Mouse (Mus musculus) Muller cell, postnatal 12 days (primary cell): ENCODE measurements at regions not wholly inside any gene's neighbourhood (a gene's known extent, or its start where the extent isn't known, plus 50 kb on each side); places are given as distances from the start of the nearest gene placed in this dataset.
A peak's percentile ranks its signal among the peaks of the same experiment; 100 is the strongest.

ENCODE experiments used
- DNase-seq: peaks from one replicate; pipeline ENCODE4 v3.0.0-alpha.2; 2015; ENCODE audit errors: inconsistent ontology term

DNA sequence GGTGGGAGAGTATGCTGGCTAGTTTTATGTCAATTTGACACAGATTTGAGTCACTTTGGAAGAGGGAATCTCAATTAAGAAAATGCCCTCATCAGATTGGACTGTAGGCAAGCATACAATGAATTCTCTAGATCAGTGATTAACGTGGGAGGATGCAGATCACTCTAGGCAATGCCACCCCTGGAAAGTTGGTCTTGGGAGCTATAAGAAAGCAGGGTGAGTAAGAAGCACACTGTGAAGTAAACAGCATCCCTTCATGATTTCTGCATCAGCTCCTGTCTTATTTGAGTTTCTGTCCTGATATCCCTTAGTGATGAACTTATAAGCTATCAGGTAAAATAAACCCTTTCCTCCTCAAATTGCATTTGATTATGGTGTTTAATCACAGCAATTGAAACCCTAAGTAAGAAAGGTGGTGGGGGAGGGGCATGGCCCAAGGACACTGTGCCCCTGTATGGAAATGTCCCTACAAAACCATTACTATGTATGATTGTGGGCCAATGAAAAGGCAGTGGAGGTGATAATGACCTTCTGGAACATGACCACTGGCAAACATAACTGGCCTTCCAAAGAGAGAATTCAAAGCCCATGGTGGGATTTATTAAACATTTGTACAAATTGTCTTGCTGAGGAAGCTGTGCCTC, 640.3 kb upstream of the Vstm2b start:
- peak; percentile 65 for DNase-seq

DNA sequence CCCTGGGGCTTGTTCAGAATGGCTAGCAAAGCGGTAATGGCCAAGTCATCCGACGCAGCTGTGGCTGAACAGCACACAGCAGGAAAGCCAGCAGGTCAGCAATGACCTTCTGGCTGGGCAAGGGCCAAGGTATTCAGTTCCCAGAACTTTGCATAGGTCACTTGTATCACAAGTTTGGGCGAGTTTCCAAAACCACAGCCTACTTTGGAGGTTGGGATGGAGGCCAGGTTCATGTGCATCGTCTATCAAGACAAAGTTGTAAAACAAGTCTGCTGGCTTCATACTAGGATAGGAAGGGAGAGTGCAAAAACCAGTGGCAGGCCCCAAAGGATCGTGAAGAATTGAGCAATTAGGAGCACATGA, 639.8 kb upstream of the Vstm2b start:
- DNase-seq = peak; percentile 98

DNA sequence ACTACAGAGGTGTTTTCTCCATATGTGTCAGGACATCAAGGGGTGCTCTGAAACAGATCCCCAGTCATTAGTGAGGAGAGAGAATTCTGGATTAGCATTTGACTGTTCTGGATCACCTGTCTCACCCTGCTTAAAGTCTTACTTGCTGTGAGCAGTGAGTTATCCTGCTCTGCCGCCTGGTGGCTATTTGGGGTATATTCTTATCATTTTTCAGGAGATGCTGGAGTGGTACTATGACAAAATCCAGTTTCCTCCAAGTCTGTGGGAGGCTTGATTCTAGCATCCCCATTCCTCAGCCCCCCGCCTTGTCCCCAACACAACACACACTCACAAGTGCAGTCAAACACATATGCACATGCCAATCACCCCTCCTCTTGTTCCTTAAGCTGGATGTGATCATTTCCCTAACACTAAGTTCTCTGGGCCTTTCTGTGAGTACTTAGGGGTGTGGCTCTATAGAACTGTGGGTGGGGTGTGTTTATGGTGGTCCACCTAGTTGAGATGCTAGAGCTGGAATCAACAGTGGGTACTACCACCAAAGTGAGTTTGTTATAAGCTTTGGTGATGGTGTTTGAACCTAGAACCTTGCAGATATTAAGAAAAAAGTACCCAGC, 624.6 kb upstream of the Vstm2b start:
- DNase-seq = no peak

DNA sequence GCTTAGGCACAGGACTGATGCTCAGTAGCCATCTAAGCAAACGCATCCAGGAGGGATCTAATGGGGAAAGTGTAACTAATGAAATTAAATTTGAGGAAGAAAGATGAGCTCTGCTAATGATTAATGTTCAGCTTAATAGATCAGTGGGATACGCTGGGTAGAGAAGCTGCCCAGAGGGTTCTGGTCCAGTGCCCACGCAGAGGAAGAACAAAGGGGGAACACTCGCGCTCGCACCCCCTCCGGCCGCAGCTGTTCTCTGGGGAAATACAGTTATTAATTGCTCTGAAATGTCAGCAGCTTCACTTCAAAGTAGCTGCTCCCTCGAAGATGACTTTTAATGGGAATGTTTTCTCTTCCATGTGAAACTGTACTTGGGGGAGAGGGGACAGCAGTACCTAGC, 623.0 kb upstream of the Vstm2b start:
- no peak for DNase-seq

DNA sequence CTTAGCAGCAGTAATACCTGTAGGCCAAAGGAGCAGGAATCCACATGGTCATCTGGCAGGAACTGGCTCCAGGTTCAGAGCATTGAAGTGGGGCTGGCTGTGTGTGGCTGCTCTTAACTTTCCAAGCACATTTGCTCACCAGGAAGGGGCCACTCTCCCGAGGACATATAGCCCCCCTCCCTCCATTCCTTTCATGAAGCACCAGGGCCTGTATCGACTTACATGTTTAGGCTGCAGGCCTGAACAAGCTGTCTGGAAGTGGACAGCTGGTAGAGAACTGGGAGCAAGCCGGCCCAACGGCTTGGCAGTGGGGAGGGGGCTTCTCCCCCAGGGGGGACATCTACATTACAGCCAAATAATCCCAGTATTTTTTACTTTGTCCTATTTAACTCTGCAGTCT, 622.5 kb upstream of the Vstm2b start:
- no peak for DNase-seq

DNA sequence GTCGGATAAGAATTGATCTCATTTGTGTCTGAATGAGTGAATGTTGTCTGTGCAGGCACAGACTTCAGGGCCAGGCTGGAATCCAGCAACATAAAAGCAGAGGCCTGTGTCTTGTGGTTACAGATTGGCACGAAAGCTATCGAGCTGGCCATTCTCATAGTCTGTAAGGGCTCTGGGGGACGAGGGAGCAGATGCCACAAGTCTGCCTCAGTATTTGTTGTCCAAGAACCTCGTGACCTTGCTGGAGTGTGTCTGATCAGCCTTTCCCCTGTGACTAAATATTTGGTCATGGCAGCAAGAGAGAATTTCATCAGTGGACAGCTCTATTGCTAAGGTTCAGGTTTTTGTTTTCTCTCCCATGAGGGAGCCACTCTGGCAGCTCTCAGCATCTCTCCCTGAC, 622.0 kb upstream of the Vstm2b start:
- peak; percentile 95 for DNase-seq

DNA sequence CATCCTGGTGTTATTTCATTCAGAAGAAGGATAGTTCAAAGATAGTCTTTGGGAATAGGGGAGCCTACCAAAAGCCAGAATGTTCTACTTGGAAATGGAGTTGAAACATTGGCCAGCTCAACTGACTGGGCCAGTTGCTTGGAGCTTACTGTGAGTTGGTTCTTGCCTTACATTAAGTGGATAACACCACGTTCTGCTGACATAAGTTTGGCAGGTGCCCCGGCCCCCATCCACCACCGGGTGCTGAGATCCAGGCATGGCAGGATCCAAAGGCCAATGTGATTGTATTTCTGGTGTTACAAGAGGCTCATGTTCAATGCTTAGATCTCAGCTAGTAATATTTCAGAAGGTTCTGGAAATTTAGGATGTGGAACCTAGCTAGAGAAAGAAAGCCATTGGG, 608.0 kb upstream of the Vstm2b start:
- no peak for DNase-seq

DNA sequence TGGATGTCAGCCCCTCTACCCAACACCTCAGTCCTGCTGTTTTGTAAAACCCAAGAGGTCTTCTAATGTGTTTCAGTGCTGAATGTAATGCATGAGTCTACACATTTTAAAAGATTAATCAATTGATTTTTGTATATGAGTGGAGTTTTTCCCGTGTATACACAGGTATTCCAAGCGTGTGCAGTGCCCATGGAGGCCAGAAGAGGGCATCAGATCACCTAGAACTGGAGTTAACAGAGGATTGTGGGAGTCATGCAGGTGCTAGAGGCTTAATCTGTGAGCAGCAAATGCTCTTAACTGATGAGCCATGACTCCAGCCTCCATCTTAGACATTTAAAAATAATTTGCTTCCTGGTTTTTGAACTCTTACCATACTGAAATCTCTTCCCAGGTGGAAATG, 587.6 kb upstream of the Vstm2b start:
- DNase-seq = no peak

DNA sequence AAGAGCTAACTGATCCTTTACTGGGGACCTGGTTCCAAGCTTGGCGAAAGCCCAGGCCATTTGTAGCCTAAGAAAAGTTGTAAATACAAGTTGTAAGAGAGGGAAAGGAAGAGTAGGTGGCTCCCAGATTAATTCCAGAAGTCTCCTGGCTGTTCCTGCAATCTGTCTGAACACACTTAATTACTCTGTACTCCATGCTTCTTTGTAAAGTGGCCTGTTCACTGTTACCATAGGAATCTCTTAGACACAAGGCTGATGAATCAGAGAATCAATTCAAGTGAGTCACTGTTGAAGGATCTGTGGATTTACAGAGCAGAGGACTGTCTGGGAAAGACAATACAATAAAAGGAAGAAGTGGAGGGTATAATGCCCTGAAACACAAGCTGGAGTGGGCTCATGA, 577.0 kb upstream of the Vstm2b start:
- peak; percentile 91 for DNase-seq

DNA sequence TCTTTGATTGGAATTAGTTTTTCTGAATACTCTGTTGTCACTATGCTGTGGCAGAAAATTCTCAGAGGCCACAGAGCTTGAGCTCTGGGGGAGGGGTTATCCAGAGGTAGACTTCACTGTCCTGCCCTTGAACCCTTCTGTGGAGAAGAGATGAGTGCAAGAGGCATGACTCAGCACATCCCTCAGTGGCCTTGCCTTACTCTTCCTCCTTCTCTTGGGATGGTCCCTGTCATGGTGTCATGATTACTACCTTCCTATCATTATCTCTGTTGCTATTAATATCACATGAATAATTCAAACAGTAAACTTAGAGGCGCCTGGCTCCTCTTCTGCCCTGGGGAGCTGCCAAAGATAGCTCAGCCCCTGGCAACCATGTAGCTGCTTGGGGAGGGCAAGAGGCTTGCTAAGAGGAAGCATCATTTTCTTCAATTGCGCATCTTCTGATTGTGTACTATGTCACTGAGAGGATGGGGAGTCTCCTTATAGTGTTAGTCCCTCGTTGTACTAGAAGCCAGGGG, 572.9 kb upstream of the Vstm2b start:
- DNase-seq = no peak

DNA sequence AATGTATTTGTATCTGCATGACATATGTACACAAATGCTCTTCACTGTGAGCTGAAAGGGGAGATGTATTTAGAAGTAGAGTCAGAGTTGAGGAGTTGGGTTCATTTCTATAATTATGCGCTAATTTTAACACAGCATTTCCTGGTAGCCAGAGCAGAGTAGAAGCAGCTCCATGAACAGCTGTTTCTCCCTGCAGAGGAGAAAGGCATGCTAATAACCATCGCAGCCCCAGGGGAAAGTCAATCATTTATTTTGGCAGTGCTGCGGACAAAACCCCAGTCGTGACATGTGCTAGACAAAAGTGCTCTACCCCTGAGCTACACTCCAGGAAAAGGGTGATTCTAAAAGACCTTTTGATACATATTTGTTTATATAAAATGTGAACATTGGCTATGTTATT, 565.7 kb upstream of the Vstm2b start:
- no peak for DNase-seq

DNA sequence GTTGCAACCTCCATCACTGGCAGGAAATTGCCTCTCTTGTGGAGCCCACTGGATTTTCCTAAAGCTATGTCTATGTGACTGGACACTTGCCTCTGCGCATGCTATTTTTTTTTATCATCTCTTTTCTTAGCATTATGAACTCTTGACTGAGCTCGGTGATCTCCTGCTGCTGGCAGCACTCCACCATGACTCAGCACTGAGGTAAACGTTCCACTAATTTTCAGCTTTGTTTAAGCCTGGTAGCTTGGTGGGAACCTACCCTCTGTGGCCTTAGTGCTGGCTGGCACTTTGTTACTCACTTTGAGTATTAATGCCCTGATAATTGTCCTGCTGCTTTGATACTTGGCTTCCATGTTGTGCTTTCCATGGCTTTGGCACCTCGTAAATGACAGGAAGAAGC, 545.8 kb upstream of the Vstm2b start:
- DNase-seq = peak; percentile 80

DNA sequence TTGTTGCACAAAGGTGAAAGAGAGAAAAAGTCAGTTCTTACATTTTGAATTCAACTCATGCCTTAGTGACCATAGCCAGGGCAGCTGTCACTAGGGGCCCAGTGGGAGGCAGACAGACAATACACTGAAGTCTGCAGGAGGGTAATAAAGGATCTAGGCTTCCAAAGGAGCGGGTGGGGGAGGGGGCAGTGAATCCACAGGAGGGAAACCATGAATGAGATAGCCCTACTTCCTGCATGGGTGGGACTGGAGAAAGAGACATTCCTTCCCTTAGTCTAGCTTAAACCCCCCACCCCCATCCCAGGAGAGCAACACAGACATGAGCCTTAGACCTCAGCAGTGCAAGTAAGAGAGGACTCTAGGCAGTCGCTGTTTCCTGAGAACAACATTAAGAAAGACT, 535.4 kb upstream of the Vstm2b start:
- no peak for DNase-seq

DNA sequence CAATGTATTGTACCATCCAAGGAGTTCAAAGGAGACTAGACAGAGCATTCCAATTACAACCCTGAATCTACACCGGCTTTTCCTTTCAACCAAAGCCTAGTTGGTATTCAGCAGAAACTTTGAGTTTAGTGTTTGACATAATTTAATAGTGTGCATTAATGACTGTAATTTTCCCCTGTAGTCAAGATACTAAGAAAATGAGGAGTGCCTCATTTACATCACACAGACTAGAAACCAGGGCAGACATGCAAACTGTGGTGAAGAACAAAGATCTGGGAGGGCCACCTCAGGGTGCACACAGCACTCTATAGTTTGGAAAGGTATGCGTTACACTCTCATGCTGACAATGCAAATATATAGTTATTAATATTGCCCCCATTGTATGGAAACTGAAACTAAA, 525.4 kb upstream of the Vstm2b start:
- DNase-seq = no peak

DNA sequence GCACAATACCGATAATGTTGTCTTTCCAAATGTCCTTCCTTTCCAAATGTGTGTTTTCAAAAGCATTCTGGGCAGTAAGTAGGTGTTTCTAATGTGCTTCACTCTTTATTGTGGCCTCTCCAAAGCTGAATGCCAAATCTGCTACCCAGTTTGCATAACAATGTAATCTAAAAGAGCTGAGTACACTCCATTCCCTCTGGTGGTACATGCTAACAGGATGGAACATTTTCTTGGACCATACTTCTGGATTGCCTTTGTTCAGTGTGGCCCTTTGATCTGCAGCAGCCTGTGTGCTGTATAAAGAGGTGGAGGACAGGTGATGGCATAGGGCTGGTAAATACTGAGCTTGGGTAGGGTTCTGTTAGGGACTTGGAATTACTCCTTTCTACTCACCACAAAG, 520.3 kb upstream of the Vstm2b start:
- DNase-seq = no peak

DNA sequence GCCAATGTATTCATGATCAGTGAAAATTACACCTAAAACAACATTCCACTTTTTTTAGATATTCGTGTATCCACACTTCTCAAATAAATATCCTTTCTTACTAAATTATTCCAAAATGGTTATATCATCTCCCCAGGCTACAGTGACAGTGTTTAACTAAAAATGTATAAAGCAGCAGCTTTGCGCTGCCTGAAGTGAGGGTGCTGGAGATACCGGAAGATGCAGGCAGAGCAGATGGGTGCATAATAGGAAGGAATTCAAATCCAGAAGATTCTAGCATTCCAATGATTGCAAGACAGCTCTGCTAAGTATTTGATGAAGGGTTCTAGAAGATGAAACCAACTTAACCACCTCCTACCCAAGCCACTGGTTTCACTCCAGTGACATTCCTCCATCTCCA, 516.9 kb upstream of the Vstm2b start:
- DNase-seq = no peak

DNA sequence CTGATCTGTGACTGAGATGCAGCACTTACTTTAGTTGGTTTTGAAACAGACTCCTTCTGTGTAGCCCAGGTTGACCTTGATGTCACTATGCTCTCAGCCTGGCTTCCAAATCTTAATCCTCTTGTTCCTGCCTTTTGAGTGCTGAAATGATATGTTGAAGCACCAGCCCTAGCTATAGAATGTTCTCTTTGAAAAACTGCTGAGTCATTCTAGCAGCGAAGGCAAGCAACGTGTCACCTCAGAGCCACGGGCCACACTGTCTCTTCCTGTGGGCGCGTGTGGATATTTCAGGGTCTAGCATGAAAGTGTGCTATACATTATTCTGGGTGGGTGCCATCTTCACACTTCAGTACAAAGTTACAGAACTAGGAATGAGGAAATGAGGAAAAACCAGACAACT, 510.0 kb upstream of the Vstm2b start:
- no peak for DNase-seq

DNA sequence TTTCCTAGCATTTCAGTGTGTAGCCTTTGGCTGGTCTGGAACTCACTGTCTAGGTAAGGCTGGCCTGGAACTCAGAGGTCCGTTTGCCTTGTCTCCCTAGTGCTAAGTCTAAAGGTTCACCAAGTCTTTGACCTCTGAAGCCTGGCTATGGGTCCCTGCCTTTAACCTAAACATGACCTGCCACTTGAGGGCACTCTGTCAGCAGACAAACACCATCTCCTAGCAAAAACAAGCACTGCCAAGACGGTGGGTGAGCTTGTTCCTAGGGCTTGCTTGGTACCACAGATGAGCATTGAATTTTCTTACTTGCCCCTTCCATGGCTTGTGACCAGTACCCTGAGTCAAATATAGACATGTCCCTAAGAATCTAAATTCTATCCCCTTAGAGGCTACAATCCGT, 508.3 kb upstream of the Vstm2b start:
- DNase-seq = no peak

DNA sequence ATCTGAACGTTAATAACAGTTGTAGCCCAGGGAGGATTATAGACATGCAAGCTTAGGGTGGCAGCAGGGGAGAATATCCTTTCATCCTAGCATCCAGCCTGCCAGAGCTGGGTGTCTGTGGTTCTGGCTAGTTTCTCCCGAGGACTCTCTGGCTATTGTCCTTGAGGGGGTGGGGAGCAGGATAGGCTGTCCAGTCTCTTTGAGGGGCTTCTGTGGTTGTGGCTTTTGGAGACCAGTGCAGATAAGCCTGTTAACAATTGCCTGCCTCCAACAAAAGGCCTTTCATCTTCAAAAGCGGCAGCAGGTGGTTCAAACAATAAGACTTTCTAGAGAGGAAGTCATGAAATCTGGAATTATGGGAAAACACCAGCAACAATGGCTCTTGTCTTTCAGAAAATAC, 507.2 kb upstream of the Vstm2b start:
- DNase-seq = no peak

DNA sequence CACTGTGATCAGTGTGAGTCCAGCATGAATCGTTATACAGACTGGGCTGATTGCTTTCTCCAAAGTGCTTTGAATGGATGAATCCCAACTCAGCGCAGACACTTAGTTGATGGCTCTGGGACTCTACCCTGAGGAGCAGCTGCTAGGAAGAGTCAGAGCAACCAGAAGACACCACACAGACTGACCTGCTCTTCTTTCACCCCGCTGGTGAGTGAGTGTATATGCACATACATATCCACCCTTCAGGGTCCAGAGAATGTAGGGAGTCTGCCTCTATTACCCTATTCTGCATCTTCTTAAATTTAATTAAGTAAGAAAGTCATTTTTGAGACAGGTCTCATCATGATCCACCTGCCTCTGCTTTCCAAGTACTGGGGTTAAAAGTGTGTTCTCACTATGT, 506.5 kb upstream of the Vstm2b start:
- DNase-seq = no peak

DNA sequence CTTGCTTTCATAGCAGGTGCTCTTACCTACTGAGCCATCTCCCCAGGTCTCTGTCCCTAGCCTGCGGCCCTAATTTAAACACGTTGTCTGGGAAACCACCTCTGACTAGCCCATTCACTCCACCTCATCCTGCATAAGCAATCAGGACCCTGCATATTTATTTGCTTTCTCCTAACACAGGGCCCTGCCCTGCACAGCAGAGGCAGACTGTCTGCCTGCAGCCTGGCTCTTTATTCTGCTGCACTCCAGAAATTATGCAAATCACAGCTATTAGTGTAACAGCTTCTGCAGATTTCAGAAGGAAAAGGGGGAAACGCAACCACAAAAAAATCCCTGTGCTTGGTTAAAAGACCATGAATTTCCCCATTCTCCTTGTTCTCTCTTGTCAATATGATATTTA, 505.9 kb upstream of the Vstm2b start:
- no peak for DNase-seq

DNA sequence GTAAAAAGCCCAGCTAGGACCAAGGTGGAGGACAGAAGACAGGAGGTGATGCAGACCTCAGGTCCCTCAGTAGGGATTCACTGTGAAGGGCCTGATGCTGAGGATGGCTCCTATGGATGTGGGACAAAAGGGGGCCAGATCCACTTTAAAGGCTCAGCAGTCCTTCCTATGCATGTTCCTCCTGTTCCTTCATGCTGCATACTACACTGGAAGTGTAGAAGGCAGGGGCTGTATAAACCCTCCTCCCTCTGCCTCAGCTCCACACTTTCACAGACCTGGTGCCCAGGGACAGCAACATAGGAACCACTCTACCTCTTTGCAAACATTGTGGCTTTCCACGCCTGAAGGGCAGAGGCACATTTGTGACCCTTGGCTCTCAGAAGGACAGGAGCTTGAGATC, 505.4 kb upstream of the Vstm2b start:
- no peak for DNase-seq

DNA sequence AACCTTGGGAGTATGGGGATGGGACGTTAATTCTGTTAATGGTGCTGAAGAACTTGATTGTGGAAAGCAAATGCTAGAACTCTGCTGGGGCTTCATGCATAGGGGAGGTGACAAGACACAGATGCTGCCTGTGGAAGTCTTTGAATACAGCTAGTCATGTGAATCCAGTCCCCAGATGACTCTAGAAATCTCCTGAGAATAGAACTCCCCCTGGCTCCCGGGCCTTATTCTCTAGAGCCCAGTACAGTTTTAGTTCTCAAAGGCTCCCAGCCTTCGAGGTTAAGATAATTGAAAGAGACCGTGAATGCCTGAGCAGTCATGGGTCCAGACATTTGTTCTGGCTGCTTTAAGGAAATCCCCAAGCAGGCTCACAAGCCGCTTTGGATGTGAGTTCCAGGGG, 499.9 kb upstream of the Vstm2b start:
- no peak for DNase-seq

DNA sequence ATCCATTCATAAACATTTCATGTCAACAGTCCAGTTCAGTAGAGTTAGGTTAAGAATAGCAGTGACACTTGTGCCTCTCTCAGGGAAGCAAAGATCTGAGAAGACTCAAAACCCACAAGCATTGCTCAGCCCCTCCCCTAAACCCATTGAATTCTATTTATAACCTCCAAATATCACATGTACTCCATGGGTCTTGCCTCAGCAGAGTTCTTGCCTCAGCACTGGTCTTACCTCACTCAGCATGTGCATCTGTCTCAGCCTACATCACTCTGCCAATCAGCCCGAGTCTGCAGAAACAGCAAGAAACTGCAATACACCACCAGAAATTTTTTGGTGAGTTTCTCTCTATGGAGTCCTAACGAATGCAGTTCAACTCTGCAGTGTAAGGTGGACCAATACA, 478.8 kb upstream of the Vstm2b start:
- no peak for DNase-seq
